Mouse (Mus musculus) liver, embryonic 11.5 days (tissue): ENCODE measurements at regions not wholly inside any gene's neighbourhood (a gene's known extent, or its start where the extent isn't known, plus 50 kb on each side); places are given as distances from the start of the nearest gene placed in this dataset.

Experiments used
- ATAC-seq: fragments of 200-750 bp; cut with Nextera tagmentation; replicated peaks from 2 replicates; pipeline ENCODE4 v1.8.0; 2017; ENCODE audit warnings: moderate number of reproducible peaks, mild to moderate bottlenecking, moderate TSS enrichment, moderate library complexity; ENCODE audit not compliant: low FRiP score
- DNase-seq: peaks from one replicate; pipeline ENCODE4 v3.0.0-alpha.2; 2017; ENCODE audit warnings: low spot score
- H3K27ac ChIP-seq: fragments of 300-500 bp; sonication (generic); 2 replicates; pipeline ENCODE4 v1.5.1; 2014; ENCODE audit warnings: mild to moderate bottlenecking, low read depth, low read length, control low read depth
- H3K27me3 ChIP-seq: fragments of 300-500 bp; sonication (generic); replicated peaks from 2 replicates; pipeline ENCODE4 v1.6.1; 2014; ENCODE audit warnings: low read length, mixed read lengths; ENCODE audit not compliant: control insufficient read depth, insufficient read depth
- H3K36me3 ChIP-seq: fragments of 300-500 bp; sonication (generic); 2 replicates; pipeline ENCODE4 v1.6.1; 2014; ENCODE audit warnings: mild to moderate bottlenecking, low read length, moderate library complexity, mixed read lengths; ENCODE audit not compliant: control insufficient read depth, insufficient read depth
- H3K4me1 ChIP-seq: fragments of 300-500 bp; sonication (generic); replicated peaks from 2 replicates; pipeline ENCODE4 v1.6.1; 2014; ENCODE audit warnings: low read length, mixed read lengths; ENCODE audit not compliant: control insufficient read depth, insufficient read depth
- H3K4me2 ChIP-seq: fragments of 300-500 bp; sonication (generic); 2 replicates; pipeline ENCODE4 v1.6.1; 2014; ENCODE audit warnings: mild to moderate bottlenecking, control low read depth, moderate library complexity
- H3K4me3 ChIP-seq: fragments of 300-500 bp; sonication (generic); 2 replicates; pipeline ENCODE4 v1.5.1; 2014; ENCODE audit warnings: low read depth, low read length, control low read depth
- H3K9ac ChIP-seq: fragments of 300-500 bp; sonication (generic); 2 replicates; pipeline ENCODE4 v1.6.1; 2014; ENCODE audit warnings: low read depth, low read length, control low read depth
- H3K9me3 ChIP-seq: fragments of 300-500 bp; sonication (generic); 2 replicates; pipeline ENCODE4 v1.6.1; 2016; ENCODE audit warnings: low read length, inconsistent platforms, mixed read lengths; ENCODE audit not compliant: control insufficient read depth
- WGBS: fragments of 180-500 bp; shearing (Covaris S2); extraction: QIAGEN DNeasy Blood & Tissue Kit; methylation state at CpG from one replicate; pipeline ENCODE4 v1.1.7; 2014; 5-methylcytosine and 5-hydroxymethylcytosine counted together

DNA sequence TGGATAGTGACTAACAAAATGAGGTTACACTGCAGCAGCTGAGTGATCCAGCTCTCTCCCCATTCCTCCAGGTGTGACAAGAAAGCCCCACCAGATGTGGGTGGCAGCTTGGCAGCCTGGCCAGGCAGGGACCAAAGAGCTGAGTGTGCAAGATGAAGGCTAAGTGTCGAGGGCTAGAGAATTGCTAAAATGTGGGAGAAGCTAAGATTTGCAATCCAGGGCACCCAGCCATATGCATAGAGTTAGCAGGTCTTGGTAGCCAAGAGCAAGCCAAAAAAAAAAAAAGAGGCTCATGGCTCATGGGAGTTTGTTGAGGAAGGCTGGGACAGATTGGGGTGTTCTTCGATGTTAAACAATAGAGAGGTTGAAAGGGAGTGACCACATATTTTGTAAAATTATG is 468.0 kb downstream of the Etnk1 start:
- H3K4me1 ChIP-seq: no peaks in the 10 kb centered on the region
- ATAC-seq (no peak), DNase-seq (no peak)
- H3K9me3 ChIP-seq: no peaks in the 10 kb centered on the region
- no peaks in the 10 kb centered on the region for H3K27me3 ChIP-seq
- 83% methylated on average over 2 of the region's 2 CpGs for WGBS
- no peaks in the 10 kb centered on the region for H3K36me3 ChIP-seq
- no peak overlapping the region for H3K4me3 ChIP-seq
- no peak overlapping the region for H3K4me2 ChIP-seq
- H3K9ac ChIP-seq: no peak overlapping the region
- H3K27ac ChIP-seq: no peak overlapping the region

DNA sequence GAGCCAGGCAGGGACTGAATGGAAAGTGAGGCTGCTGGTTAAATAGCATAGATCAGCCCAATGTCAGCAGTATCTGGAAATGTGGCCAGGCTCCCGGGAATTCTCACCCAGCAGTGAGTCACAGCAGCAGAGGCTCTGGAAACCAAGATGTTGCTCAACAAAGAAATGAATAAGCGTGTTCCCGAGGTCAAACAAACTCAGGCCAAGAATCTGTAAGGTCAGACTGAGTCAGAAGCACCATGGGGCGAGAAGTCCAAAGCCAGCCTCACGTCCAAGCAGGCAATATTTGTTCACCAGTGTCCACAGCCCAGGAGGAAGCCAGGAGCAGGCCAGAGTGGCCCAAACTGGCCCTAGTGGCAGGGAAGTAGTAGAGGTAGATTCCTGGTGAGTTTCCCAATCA is 473.6 kb downstream of the Etnk1 start:
- no peak for ATAC-seq
- Histone ChIP-seq H3K4me1 (no peaks in the 10 kb centered on the region), H3K4me2 (no peak overlapping the region), H3K27me3 (no peaks in the 10 kb centered on the region), H3K9ac (no peak overlapping the region), H3K4me3 (no peak overlapping the region), H3K36me3 (no peaks in the 10 kb centered on the region), H3K27ac (no peak overlapping the region), H3K9me3 (no peaks in the 10 kb centered on the region)
- DNase-seq: no peak
- WGBS: 70% methylated on average over 5 of the region's 5 CpGs

DNA sequence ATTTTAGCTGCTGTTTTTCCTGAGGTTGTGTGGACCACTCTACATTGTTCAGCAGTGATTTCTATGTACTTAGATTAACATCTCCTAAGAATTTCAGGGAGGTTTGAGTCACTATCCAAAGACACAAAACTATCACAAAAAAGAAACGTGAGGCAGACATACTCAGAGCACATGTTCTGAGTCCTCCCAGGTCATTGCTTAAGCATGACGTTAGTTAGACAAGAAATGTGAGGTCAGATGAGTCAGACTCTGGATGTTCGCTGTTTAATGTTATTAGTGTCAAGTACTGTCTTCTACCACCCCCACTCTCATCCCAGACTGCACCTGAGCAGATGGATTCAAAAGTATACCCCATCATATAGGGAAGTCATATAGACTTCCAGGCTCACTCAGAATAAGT is 475.0 kb downstream of the Etnk1 start:
- 71% methylated on average over 3 of the region's 3 CpGs for WGBS

DNA sequence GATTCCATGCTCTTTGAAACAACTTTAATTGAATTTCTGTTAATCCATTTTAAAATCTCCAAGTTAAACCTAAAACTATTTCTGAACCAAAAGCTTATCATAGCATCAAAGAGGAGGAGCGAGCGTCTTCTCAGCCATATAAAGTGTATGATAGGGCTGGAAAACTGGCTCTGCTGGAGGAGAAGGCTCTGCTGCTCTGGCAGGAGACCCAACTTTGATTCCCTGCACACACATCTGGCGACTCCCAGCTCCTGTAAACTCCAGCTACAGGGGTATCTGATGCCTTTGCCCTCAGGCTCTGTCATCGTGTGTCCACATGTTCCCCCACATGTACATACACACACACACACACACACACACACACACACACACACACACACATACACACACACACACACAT is 479.0 kb downstream of the Etnk1 start:
- Histone ChIP-seq H3K9ac (no peak overlapping the region), H3K9me3 (no peaks in the 10 kb centered on the region), H3K27ac (no peak overlapping the region), H3K36me3 (no peaks in the 10 kb centered on the region), H3K4me2 (no peak overlapping the region), H3K4me3 (no peak overlapping the region), H3K27me3 (no peaks in the 10 kb centered on the region), H3K4me1 (no peaks in the 10 kb centered on the region)
- no peak for ATAC-seq
- no peak for DNase-seq
- WGBS: 76% methylated on average over 4 of the region's 4 CpGs

More for the DNA sequence above, 475.0 kb downstream of the Etnk1 start:
- no peaks in the 10 kb centered on the region for H3K36me3 ChIP-seq
- DNase-seq: no peak
- H3K4me2 ChIP-seq: no peak overlapping the region
- H3K4me1 ChIP-seq: no peaks in the 10 kb centered on the region
- no peak overlapping the region for H3K27ac ChIP-seq
- H3K27me3 ChIP-seq: no peaks in the 10 kb centered on the region
- H3K9me3 ChIP-seq: no peaks in the 10 kb centered on the region
- no peak overlapping the region for H3K4me3 ChIP-seq
- no peak for ATAC-seq
- H3K9ac ChIP-seq: no peak overlapping the region

DNA sequence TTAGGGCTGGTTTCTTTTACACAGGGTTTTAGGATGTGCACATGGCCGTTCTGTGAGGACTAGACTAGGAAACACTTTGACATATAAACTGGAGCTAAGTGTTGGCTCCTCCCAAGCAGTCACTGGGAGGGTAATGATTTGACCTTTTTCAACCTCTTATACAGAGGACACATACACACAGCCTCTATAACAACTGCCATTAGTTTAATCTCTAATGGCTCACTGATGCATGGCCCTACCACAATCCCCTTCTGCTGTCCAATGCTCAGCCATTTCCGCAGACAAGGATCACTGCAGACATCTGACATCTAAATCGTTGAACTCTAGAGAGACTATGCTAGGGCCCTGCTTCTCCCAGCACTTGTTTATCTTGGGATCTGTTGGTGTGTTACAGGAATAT is 481.5 kb downstream of the Etnk1 start:
- no peak overlapping the region for H3K27ac ChIP-seq
- no peak for ATAC-seq
- no peaks in the 10 kb centered on the region for H3K36me3 ChIP-seq
- H3K27me3 ChIP-seq: no peaks in the 10 kb centered on the region
- H3K4me1 ChIP-seq: no peaks in the 10 kb centered on the region
- H3K4me2 ChIP-seq: no peak overlapping the region
- DNase-seq: no peak
- H3K4me3 ChIP-seq: no peak overlapping the region
- H3K9ac ChIP-seq: no peak overlapping the region
- H3K9me3 ChIP-seq: no peaks in the 10 kb centered on the region
- 91% methylated on average over 3 of the region's 3 CpGs for WGBS

DNA sequence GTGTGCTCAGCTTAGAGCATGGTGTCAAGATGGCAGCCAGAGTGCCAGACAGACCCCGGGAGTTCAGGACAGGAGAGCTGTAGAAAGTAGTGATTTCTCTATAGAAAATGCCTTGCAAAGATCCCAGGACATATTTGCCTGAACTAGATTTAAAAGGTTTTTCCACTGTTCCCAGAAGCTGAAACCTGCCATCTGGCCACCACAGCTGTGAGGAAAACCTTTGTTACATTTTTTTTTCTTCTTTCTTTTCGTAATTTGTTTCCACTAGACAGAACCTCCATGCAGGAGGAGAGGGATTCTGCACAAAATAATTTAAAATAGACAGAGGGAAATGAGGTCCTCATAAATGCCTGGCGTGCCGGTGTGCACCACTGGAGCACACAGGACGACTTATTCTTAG is 489.6 kb downstream of the Etnk1 start:
- ATAC-seq (no peak), DNase-seq (no peak)
- Histone ChIP-seq H3K4me2 (no peak overlapping the region), H3K27ac (no peak overlapping the region), H3K27me3 (no peaks in the 10 kb centered on the region), H3K9me3 (peaks cover 2% of the 10 kb centered on the region; the same call in 1 of the 2 replicates), H3K4me3 (no peak overlapping the region), H3K36me3 (no peaks in the 10 kb centered on the region), H3K9ac (no peak overlapping the region), H3K4me1 (no peaks in the 10 kb centered on the region)
- 76% methylated on average over 5 of the region's 5 CpGs for WGBS

DNA sequence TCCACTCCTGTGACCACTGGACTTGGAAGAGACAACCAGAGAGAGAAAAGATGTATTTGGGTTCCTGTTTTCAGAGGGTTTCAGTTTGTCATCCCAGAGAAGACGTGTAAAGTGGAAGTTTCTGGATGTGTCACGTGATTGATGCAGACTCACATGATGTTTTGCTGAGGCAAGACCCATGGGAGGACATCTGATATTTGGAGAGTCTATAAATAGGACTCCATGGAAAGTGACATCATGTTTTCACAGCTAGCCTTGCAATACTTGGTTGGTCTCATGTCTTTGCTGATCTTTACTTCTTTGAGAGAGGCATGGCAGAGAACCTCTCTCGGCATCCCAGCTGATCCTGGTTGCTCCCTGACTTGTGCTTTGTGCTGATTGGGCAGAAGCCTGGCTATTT is 493.8 kb downstream of the Etnk1 start:
- Histone ChIP-seq H3K9ac (no peak overlapping the region), H3K9me3 (no peaks in the 10 kb centered on the region), H3K4me2 (no peak overlapping the region), H3K36me3 (no peaks in the 10 kb centered on the region), H3K27ac (no peak overlapping the region), H3K4me3 (no peak overlapping the region), H3K4me1 (no peaks in the 10 kb centered on the region), H3K27me3 (no peaks in the 10 kb centered on the region)
- ATAC-seq (no peak), DNase-seq (no peak)
- WGBS: 76% methylated on average over 3 of the region's 3 CpGs

DNA sequence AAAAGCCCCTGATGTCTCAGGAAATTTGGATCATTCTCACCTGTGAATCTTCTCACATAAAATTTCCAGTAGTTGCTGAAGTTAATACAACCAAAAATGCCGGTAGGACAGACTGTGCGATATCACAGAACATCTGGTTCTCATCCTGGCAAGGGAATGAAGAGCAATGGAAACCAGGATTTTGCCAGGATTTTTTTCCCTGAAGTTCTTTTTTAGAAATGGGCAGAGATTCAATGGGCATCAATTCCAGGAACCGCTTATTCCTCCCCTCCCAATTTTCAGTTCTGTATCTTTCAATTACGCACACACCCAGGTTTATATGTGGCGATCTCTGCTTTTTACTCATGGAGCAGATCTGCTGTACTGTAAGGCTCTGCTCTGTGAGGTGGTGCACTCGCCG is 496.3 kb downstream of the Etnk1 start:
- Histone ChIP-seq H3K4me2 (no peak overlapping the region), H3K27ac (no peak overlapping the region), H3K36me3 (no peaks in the 10 kb centered on the region), H3K4me1 (no peaks in the 10 kb centered on the region), H3K27me3 (no peaks in the 10 kb centered on the region), H3K4me3 (no peak overlapping the region), H3K9me3 (no peaks in the 10 kb centered on the region), H3K9ac (no peak overlapping the region)
- ATAC-seq (no peak), DNase-seq (no peak)
- WGBS: 86% methylated on average over 7 of the region's 7 CpGs

DNA sequence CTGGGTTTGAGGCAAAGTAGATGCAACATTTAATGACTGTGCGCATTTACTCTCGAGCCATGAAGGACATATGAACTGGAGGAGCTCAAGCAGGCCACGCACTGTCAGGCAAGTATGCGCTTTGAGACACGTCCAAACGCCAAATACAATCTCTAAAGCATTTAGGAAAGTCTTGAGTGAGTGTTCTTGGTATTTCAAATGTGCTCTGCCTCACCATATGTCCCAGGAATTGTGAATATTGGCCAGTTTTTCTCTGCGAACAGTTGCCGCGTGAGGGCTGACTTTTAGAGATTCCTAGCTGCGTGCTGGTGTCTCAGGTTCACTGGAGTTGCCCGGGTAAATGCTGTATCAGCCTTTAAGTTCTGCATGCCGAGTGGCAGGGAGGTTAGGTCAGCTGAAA is 498.4 kb downstream of the Etnk1 start:
- Histone ChIP-seq H3K4me2 (no peak overlapping the region), H3K4me3 (no peak overlapping the region), H3K36me3 (no peaks in the 10 kb centered on the region), H3K27me3 (no peaks in the 10 kb centered on the region), H3K4me1 (no peaks in the 10 kb centered on the region), H3K27ac (no peak overlapping the region), H3K9me3 (no peaks in the 10 kb centered on the region), H3K9ac (no peak overlapping the region)
- DNase-seq (no peak), ATAC-seq (no peak)
- 84% methylated on average over 12 of the region's 12 CpGs for WGBS
